Mouse (Mus musculus): ENCODE data around the gene Prdm16. TPM values are rescaled to one million over a fixed set of nuclear protein-coding genes. Genes with fewer than 3 reads are reported as not detected.

Prdm16 gene
- polyA plus RNA-seq, 1 experiment from 2014 or later, result 41.5 TPM

DNA sequence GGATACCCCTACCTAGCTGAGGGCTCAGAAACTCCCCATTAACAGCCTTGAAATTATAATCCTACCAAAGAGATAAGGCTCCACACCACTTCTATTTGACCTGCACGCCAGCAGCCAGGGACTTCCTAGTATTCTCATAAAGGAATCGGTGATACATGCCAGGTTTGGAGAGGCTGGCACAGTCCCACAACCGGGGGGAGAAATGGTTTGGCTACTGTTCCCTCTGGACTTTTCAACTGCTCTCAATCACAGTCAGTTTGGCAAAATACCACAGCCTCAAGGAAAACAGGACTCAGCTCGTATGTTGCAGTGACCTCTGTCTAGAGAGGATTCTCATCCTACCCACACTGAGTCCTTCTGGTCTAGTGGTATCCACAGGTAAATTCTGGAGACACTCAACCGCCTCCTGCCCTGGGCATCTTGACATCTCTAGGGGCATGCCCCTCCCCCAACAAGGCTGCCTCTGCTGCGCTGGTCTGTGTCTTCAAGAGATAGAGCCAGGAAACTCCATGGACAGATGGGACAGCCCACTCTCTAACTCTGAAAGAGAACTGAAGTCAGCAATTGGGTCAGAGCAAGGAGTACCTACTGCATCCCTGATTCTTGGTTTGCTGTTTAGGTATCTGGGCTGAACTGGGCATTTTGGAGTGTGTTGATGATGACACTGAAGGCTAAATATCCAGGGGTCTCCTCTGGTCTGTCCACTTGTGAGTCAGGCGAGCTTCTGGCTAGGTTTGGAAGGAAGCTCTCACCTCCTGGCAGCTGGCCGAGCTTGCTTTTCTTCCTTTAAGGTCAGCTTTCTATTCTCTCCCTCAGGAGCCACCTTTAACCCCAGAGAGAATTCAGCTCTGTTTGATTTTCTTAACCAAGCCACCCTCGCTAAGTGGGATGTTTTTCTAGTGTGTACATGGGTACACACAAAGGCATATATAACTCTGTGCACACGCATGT is 234.4 kb downstream of the Prdm16 start:
- no peaks in the 10 kb centered on the region for H3K9me3 ChIP-seq
- H3K36me3 ChIP-seq, result no peaks in the 10 kb centered on the region
- no peak overlapping the region for H3K27ac ChIP-seq
- 0 out of 2 replicates have a peak, but pooled peaks have one; percentile 2 for ATAC-seq (ENCODE audit: insufficient number of reproducible peaks, insufficient read depth, low FRiP score, low TSS enrichment)
- H3K27me3 ChIP-seq, result no peaks in the 10 kb centered on the region
- no peak overlapping the region for H3K4me3 ChIP-seq
- 55% methylated on average over 10 of the region's 10 CpGs for WGBS
- peaks cover 36% of the 10 kb centered on the region for H3K4me1 ChIP-seq
- no peak overlapping the region for H3K4me2 ChIP-seq (replicated peaks)
- no peak overlapping the region for H3K9ac ChIP-seq

DNA sequence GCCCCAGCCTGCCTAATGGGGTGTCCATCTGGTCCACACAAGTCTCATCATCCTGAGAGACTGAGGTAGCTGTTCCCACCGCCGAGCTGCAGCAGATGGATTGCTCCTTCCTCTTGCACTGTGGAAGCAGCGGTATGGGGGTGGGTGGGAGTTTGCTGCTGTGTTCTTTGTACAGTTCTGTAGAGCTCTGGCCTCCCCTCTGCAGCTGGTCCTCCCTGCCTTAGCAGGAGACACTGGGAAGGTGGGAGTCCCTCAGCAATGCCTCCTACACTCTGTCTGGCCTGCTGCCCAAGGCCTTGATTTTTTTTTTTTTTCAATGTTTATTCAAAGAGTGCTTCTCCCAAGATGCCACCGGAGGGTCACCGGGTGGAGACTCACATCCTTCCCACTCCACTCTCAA is 235.3 kb downstream of the Prdm16 start:
- Histone ChIP-seq H3K27me3 (no peaks in the 10 kb centered on the region), H3K4me2 (replicated peaks) (no peak overlapping the region), H3K27ac (no peak overlapping the region), H3K4me3 (no peak overlapping the region), H3K4me1 (peaks cover 32% of the 10 kb centered on the region), H3K36me3 (no peaks in the 10 kb centered on the region), H3K9ac (no peak overlapping the region), H3K9me3 (no peaks in the 10 kb centered on the region)
- WGBS, result 62% methylated on average over 5 of the region's 5 CpGs
- no peak for ATAC-seq (ENCODE audit: insufficient number of reproducible peaks, insufficient read depth, low FRiP score, low TSS enrichment)

DNA sequence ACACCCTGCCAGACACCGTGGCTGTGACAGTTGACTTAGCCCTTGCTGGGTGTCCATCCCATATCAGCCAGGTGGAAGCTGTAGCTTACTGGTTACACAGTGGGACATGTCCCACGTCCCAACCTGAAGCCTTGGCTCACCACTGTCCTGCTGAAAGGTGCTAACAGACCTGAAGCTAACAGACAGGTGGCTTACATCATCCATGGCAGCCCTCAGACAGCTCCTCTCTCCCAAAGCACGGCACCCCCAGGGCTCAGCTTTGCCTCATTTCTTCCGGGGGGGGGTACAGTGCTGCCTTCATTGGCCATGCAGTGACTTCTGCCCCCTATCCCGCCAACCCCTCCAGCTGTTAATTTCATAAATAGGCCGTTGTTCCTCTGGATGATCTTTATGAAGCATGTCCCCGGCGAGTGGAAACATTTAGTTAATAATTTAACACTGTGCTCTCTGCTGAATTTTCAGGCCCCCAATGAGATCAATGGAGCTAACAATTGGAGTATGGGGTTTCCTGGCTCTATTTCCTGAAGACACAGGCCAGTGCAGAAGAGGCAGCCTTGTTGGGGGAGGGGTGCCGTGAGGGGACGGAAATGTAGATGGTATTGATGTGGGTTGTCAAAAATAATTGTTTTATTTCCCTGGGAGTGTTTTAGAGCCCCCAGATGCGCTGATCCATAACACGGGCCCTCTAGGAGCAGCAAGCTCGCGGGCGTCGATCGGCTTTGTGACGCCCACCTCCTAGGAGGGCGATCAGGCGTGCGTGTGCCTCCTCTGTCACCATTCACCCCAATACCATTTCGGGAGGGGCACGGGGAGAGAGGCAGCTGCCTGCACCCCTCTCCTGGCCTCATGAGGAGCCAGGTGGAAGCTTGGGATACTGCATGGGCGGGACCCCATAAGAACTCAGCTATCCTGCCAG is 236.2 kb downstream of the Prdm16 start:
- WGBS, result 79% methylated on average over 24 of the region's 24 CpGs
- no peak for ATAC-seq (ENCODE audit: insufficient number of reproducible peaks, insufficient read depth, low FRiP score, low TSS enrichment)

DNA sequence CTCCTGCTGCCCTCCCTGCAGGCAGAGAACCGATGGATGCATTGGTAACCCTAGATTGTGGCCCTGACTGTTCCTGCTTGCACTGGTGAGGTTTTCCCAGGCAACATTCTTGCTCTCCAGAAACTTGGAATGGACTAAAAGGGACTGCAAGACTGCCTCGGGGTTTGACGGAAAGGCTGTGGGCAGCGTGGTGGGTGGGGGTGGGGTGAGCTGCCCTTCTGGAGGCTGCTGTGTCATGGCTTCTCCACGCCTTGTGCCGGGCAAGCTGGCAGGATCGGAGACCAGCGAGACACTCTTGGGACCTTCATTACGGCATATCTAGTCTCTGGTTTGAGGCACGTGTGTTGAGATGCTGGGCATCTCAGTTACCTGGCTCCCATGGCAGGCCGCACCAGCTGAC is 237.0 kb downstream of the Prdm16 start:
- no peaks in the 10 kb centered on the region for H3K9me3 ChIP-seq
- H3K4me2 ChIP-seq (replicated peaks), result no peak overlapping the region
- ATAC-seq (ENCODE audit: insufficient number of reproducible peaks, insufficient read depth, low FRiP score, low TSS enrichment), result no peak
- WGBS, result 80% methylated on average over 11 of the region's 11 CpGs
- no peaks in the 10 kb centered on the region for H3K36me3 ChIP-seq
- H3K27ac ChIP-seq, result no peak overlapping the region
- peaks cover 32% of the 10 kb centered on the region for H3K4me1 ChIP-seq
- no peaks in the 10 kb centered on the region for H3K27me3 ChIP-seq
- H3K9ac ChIP-seq, result no peak overlapping the region
- no peak overlapping the region for H3K4me3 ChIP-seq

More for the DNA sequence above, 236.2 kb downstream of the Prdm16 start:
- no peaks in the 10 kb centered on the region for H3K9me3 ChIP-seq
- H3K4me3 ChIP-seq, result no peak overlapping the region
- no peaks in the 10 kb centered on the region for H3K36me3 ChIP-seq
- H3K27me3 ChIP-seq, result no peaks in the 10 kb centered on the region
- no peak overlapping the region for H3K27ac ChIP-seq
- H3K4me1 ChIP-seq, result peaks cover 32% of the 10 kb centered on the region
- H3K4me2 ChIP-seq (replicated peaks), result no peak overlapping the region
- no peak overlapping the region for H3K9ac ChIP-seq

DNA sequence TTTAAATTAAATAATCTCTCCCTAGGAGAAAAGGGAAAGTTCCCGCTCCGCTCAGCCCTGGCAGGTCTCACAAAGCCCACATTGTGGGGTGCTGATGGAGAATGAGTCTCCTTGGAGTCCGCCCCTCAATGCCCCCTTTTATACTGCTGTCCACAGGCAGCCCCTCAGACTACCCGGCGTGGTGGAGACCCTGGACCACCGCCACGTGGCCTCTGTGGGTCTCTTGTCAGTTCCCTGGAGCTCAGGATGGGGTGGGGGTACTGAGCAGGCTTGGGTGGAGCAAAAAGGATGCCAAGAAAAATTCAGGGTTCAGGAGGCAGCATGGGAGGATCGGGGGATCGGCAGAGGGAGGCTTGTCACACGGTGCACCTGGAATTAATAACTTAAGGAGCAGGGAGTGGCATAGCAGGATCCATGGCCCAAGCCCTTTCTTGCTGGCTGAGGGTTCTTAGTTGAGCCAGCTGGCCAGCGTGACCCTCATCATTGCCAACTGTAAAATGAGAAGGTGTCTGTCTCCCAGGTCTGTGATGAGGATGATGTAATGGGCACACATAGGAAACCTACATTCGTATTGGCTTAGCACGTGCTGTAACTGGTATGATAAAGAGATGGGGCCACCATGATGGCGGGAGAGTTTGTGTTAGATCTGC is 239.9 kb downstream of the Prdm16 start:
- H3K27ac ChIP-seq, result no peak overlapping the region
- no peaks in the 10 kb centered on the region for H3K36me3 ChIP-seq
- H3K4me2 ChIP-seq (replicated peaks), result no peak overlapping the region
- 67% methylated on average over 14 of the region's 14 CpGs for WGBS
- no peak overlapping the region for H3K4me3 ChIP-seq
- no peaks in the 10 kb centered on the region for H3K27me3 ChIP-seq
- no peak overlapping the region for H3K9ac ChIP-seq
- peaks cover 43% of the 10 kb centered on the region for H3K4me1 ChIP-seq
- H3K9me3 ChIP-seq, result no peaks in the 10 kb centered on the region
- peak; percentile 48; the same call in 1 of the 2 replicates for ATAC-seq (ENCODE audit: insufficient number of reproducible peaks, insufficient read depth, low FRiP score, low TSS enrichment)

DNA sequence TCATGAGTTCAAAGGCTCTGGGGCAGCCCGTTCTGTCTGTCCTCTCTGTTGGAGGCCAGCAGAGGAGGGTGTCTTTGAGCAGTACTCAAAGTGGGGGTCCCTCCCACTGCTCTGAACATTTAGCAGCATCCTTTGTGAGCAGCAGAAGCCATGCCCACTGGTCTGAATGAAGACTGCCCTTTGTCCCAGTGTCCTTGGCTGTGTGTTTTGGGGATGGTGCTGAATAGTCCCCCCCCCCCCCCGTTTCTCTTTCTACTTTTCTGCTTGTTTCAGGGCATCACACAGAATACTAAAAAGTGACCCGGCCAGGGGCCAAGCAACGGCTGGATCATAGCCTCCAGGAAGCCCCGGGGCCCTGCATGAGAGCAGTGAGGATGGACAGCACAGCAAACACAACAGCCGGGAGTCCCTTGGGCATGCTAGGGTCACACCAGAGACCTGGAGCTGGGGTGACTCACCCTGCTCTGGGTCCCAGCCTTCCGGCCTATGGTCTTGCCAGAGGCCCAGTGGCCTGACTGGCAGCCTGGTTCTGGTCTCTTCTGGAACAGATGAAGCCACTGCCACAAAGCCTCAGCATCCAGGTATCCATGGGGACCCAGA is 242.4 kb downstream of the Prdm16 start:
- Histone ChIP-seq H3K9me3 (no peaks in the 10 kb centered on the region), H3K27ac (no peak overlapping the region), H3K4me1 (peaks cover 51% of the 10 kb centered on the region), H3K9ac (no peak overlapping the region), H3K4me3 (no peak overlapping the region), H3K27me3 (no peaks in the 10 kb centered on the region), H3K4me2 (replicated peaks) (no peak overlapping the region), H3K36me3 (no peaks in the 10 kb centered on the region)
- no peak for ATAC-seq (ENCODE audit: insufficient number of reproducible peaks, insufficient read depth, low FRiP score, low TSS enrichment)
- WGBS, result 51% methylated on average over 7 of the region's 7 CpGs

DNA sequence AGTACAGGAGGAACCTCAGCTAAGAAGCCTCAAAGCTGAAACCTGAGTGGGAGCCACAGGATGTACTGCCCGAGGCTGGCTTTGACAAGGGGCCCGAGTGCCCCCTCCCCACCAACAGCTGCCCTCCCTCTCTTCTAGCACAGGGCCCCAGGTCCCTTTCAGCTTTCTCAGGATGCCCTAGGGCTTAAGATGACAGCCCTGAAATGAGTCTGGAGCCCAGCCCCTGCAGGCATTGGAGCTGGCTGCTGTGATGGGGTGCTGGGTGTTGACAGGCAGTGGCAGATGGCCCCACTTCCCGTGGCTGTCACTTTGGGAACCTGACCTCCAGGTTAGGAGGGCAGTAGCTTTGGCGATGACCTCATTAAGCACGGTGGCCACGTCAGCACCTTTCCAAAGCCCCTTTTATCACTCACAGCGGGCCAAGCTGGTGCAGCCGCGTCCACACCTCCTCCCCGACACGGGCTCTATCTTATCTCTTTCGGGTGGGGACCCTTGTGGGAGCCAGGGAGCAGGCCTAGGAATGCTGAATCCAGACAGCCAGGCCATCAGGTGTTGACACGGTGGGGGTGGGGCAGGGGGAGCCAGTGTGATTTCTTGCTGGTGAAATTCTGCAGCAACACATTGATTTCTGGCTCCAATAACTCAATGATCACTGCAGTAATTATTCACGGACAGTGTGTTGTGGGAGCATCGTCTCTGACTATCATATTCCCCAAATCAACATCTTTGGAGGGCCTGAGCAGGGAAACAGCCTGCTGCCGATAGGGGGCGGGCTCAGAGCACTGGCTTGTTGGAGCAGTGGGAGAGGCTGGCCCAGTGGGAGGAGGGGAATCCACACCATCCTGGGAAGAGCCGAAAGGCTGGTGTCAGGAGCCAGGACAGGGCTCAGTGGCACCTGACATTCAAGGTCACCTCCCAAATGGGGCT is 243.2 kb downstream of the Prdm16 start:
- H3K4me2 ChIP-seq (replicated peaks), result no peak overlapping the region
- H3K9ac ChIP-seq, result no peak overlapping the region
- H3K27me3 ChIP-seq, result no peaks in the 10 kb centered on the region
- 24% methylated on average over 18 of the region's 18 CpGs for WGBS
- no peaks in the 10 kb centered on the region for H3K9me3 ChIP-seq
- ATAC-seq (ENCODE audit: insufficient number of reproducible peaks, insufficient read depth, low FRiP score, low TSS enrichment), result no peak
- H3K4me1 ChIP-seq, result peaks cover 51% of the 10 kb centered on the region
- no peaks in the 10 kb centered on the region for H3K36me3 ChIP-seq
- H3K27ac ChIP-seq, result no peak overlapping the region
- H3K4me3 ChIP-seq, result no peak overlapping the region

DNA sequence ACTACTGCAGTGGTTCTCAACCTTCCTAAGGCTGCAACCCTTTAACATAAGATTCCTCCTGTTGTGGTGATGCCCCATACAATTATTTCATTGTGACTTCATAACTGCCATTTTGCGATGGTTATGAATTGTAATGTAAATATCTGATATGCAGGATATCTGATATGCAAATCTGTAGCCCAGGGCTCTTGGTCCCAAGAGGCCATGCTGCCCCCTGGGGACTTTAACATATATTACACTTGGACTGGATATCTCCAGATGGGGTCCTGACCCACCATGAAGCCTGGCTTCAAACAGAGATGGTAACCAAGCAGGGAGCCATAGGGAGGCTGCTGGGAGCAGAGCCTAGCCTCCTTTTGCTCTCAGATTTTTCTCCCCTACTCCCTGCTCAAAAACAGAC is 244.0 kb downstream of the Prdm16 start:
- ATAC-seq (ENCODE audit: insufficient number of reproducible peaks, insufficient read depth, low FRiP score, low TSS enrichment), result no peak

DNA sequence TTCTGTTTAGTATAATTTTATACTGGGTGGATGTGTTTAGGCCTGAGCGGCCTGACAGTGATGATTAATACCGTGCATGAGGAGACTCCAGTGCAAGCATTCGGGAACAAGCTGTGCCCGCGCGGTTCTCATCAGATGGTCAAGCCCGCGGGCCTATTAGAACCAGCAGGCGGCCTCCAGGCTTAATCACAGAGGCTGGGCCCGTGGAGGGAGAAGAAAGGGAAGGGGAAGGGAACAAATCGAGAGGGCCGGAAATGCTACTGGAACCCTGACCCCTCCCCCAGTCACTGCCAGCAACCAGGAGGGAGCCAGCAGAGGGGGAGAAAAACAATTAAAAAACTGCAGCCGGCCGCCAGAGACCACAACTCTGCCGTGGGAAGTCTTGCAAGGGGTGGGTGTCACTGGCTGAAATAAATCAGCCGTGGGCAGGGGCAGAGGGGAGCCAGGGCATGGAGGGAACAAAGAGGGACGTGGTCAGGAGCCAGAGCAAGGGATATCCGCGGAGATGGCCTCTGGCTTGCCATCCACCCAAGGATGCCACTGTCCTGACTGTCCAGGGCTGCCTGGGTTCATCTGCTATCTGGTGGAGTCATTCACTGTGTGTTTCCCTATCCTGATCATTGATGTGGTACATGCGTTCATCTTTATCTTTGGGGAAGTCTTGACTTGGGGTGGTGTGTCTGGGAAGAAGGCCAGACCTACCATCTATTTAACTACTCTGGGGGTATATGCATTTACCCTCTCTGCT is 246.2 kb downstream of the Prdm16 start:
- H3K27ac ChIP-seq, result peak overlapping the region; percentile 80
- H3K36me3 ChIP-seq, result no peaks in the 10 kb centered on the region
- no peaks in the 10 kb centered on the region for H3K27me3 ChIP-seq
- no peak overlapping the region for H3K9ac ChIP-seq
- H3K9me3 ChIP-seq, result no peaks in the 10 kb centered on the region
- H3K4me2 ChIP-seq (replicated peaks), result peak overlapping the region; percentile 4; the same call in 1 of the 2 replicates
- H3K4me3 ChIP-seq, result no peak overlapping the region
- ATAC-seq (ENCODE audit: insufficient number of reproducible peaks, insufficient read depth, low FRiP score, low TSS enrichment), result peak; percentile 49; the same call in 1 of the 2 replicates
- 9% methylated on average over 20 of the region's 20 CpGs for WGBS
- H3K4me1 ChIP-seq, result peaks cover 78% of the 10 kb centered on the region

More for the DNA sequence above, 244.0 kb downstream of the Prdm16 start:
- Histone ChIP-seq H3K9ac (no peak overlapping the region), H3K9me3 (no peaks in the 10 kb centered on the region), H3K27ac (no peak overlapping the region), H3K27me3 (no peaks in the 10 kb centered on the region), H3K4me1 (peaks cover 59% of the 10 kb centered on the region), H3K4me2 (replicated peaks) (no peak overlapping the region), H3K4me3 (no peak overlapping the region), H3K36me3 (no peaks in the 10 kb centered on the region)
- WGBS, result 79% methylated on average over 1 of the region's 1 CpGs

DNA sequence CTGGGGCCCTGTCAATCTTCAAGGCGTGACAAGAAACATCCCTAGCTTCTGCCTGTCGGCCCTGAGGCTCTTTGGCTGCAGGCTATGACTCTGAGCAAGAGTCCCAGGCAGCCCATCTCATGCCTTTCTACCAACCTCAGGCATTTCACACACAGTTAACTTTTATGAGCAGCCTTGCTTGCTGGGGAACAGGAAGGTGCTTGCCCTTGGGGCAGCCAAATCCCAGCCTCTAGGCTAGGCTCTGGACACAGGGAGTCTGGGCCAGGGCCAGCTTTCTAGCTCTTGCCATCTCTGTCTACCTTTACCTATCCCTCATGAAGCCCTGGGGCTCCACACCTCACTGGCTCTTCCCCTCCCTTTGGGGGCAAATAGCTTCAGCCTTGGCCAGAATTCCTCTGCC is 247.0 kb downstream of the Prdm16 start:
- Histone ChIP-seq H3K27ac (peak overlapping the region; percentile 65), H3K4me2 (replicated peaks) (no peak overlapping the region), H3K4me3 (no peak overlapping the region), H3K9ac (no peak overlapping the region), H3K36me3 (no peaks in the 10 kb centered on the region), H3K27me3 (no peaks in the 10 kb centered on the region), H3K4me1 (peaks cover 86% of the 10 kb centered on the region), H3K9me3 (no peaks in the 10 kb centered on the region)
- 79% methylated on average over 2 of the region's 2 CpGs for WGBS
- ATAC-seq (ENCODE audit: insufficient number of reproducible peaks, insufficient read depth, low FRiP score, low TSS enrichment), result no peak
